Mouse (Mus musculus): ENCODE measurements around the gene Pdik1l.
A peak's percentile ranks its signal among the peaks of the same experiment; 100 is the strongest.

Gene Pdik1l

GRCm38 (mm10) chr4:134257198-134258009 is 30.3 kb downstream of the Pdik1l start:
- no peak for DNase-seq (ENCODE audit: low read depth)

GRCm38 (mm10) chr4:134256407-134257197 is 31.1 kb downstream of the Pdik1l start:
- DNase-seq (ENCODE audit: low read depth): no peak

- no peak for DNase-seq (ENCODE audit: low read depth)
Measured at GRCm38 (mm10) chr4:134255854-134256253, 31.8 kb downstream of the Pdik1l start.

- no peak for DNase-seq (ENCODE audit: low read depth)
Measured at GRCm38 (mm10) chr4:134254835-134255234, 32.9 kb downstream of the Pdik1l start.

- DNase-seq (ENCODE audit: low read depth): no peak
Measured at GRCm38 (mm10) chr4:134253722-134254324, 33.9 kb downstream of the Pdik1l start, which contains the start of gene Grrp1. Grrp1 (minus strand) TSS chr4:134254106.

GRCm38 (mm10) chr4:134252911-134253721 is 34.6 kb downstream of the Pdik1l start:
- DNase-seq (ENCODE audit: low read depth): no peak

- no peak for DNase-seq (ENCODE audit: low read depth)
Measured at GRCm38 (mm10) chr4:134252131-134252910, 35.4 kb downstream of the Pdik1l start.

GRCm38 (mm10) chr4:134251241-134252130 is 36.2 kb downstream of the Pdik1l start:
- DNase-seq (ENCODE audit: low read depth): peak; percentile 57

- no peak for DNase-seq (ENCODE audit: low read depth)
Measured at GRCm38 (mm10) chr4:134250930-134251240, 36.8 kb downstream of the Pdik1l start.

GRCm38 (mm10) chr4:134250116-134250929 is 37.4 kb downstream of the Pdik1l start:
- DNase-seq (ENCODE audit: low read depth): no peak

GRCm38 (mm10) chr4:134249651-134250050 is 38.0 kb downstream of the Pdik1l start:
- DNase-seq (ENCODE audit: low read depth): peak; percentile 82

GRCm38 (mm10) chr4:134246719-134247258 is 40.9 kb downstream of the Pdik1l start, which contains the start of gene Gm30191:
Gm30191 (plus strand) TSS chr4:134246935.
- no peak for DNase-seq (ENCODE audit: low read depth)

- no peak for DNase-seq (ENCODE audit: low read depth)
Measured at GRCm38 (mm10) chr4:134246256-134246655, 41.4 kb downstream of the Pdik1l start.

GRCm38 (mm10) chr4:134245148-134245843 is 42.4 kb downstream of the Pdik1l start, which contains the start of gene Zfp593:
Zfp593 (minus strand) TSS chr4:134245592.
- peak; percentile 97 for DNase-seq (ENCODE audit: low read depth)

- no peak for DNase-seq (ENCODE audit: low read depth)
Measured at GRCm38 (mm10) chr4:134243516-134244250, 44.0 kb downstream of the Pdik1l start, which contains the start of gene E130218I03Rik. E130218I03Rik (plus strand) TSS chr4:134243662.

- DNase-seq (ENCODE audit: low read depth): no peak
Measured at GRCm38 (mm10) chr4:134238686-134239085, 49.0 kb downstream of the Pdik1l start.

- DNase-seq (ENCODE audit: low read depth): no peak
Measured at GRCm38 (mm10) chr4:134238279-134238651, 49.4 kb downstream of the Pdik1l start, which contains the start of gene Cnksr1. Cnksr1 (minus strand) TSS chr4:134238399.
